Mouse (Mus musculus): ENCODE measurements around the gene Spata16.

Spata16 gene

GRCm38 (mm10) chr3:26970529-26970928 is 333.1 kb downstream of the Spata16 start:
- peak; percentile 74 for DNase-seq (ENCODE audit: low read depth, low spot score)

- no peak for DNase-seq (ENCODE audit: low read depth, low spot score)
Measured at GRCm38 (mm10) chr3:26971276-26971675, 333.9 kb downstream of the Spata16 start.

GRCm38 (mm10) chr3:26972105-26972504 is 334.7 kb downstream of the Spata16 start:
- no peak for DNase-seq (ENCODE audit: low read depth, low spot score)

GRCm38 (mm10) chr3:26979603-26980002 is 342.2 kb downstream of the Spata16 start:
- DNase-seq (ENCODE audit: low read depth, low spot score): no peak

GRCm38 (mm10) chr3:26980371-26980770 is 343.0 kb downstream of the Spata16 start:
- DNase-seq (ENCODE audit: low read depth, low spot score): no peak

GRCm38 (mm10) chr3:26981979-26982623 is 344.7 kb downstream of the Spata16 start:
- DNase-seq (ENCODE audit: low read depth, low spot score): no peak

- no peak for DNase-seq (ENCODE audit: low read depth, low spot score)
Measured at GRCm38 (mm10) chr3:26983749-26984148, 346.3 kb downstream of the Spata16 start.

GRCm38 (mm10) chr3:27006844-27007243 is 369.4 kb downstream of the Spata16 start:
- DNase-seq (ENCODE audit: low read depth, low spot score): peak; percentile 75

GRCm38 (mm10) chr3:27027957-27028356 is 390.5 kb downstream of the Spata16 start:
- DNase-seq (ENCODE audit: low read depth, low spot score): peak; percentile 18

- no peak for DNase-seq (ENCODE audit: low read depth, low spot score)
Measured at GRCm38 (mm10) chr3:27028526-27028925, 391.1 kb downstream of the Spata16 start.

GRCm38 (mm10) chr3:27030067-27030857 is 392.8 kb downstream of the Spata16 start:
- no peak for DNase-seq (ENCODE audit: low read depth, low spot score)

Data from R1 (cell line).